Mouse (Mus musculus) liver, embryonic 14.5 days (tissue): Measurements from ENCODE around the gene Abraxas2.

Experiments used
- CTCF ChIP-seq: IDR thresholded peaks from 2 replicates; pipeline ENCODE4 v1.5.1; 2016; ENCODE audit warnings: antibody characterized with exemption, low read depth, control low read depth
- EP300 ChIP-seq: IDR thresholded peaks from 2 replicates; pipeline ENCODE4 v1.6.1; 2016; ENCODE audit warnings: antibody characterized with exemption, low read depth

- TF ChIP-seq CTCF (no peak), EP300 (no peak)
Measured at GRCm38 (mm10) chr7:132888052-132888451, 29.0 kb downstream of the Abraxas2 start.
